Mouse (Mus musculus) G1E (cell line): ENCODE data around the gene Hexim2. TPM values are rescaled to one million over a fixed set of nuclear protein-coding genes. Genes with fewer than 3 reads are reported as not detected.
A peak's percentile ranks its signal among the peaks of the same experiment; 100 is the strongest.

Experiments
- ATAC-seq: 2 replicates; pipeline ENCODE4 v1.8.0; 2016; ENCODE audit warnings: mild to moderate bottlenecking; ENCODE audit not compliant: insufficient number of reproducible peaks, poor library complexity, low FRiP score, severe bottlenecking; ENCODE audit errors: extremely low read depth
- DNase-seq: peaks from one replicate; pipeline ENCODE4 v3.0.0; 2012; ENCODE audit warnings: low spot score
- H3K27me3 ChIP-seq: 2 replicates; pipeline ENCODE4 v1.6.1; 2012; ENCODE audit warnings: mild to moderate bottlenecking, low read length, inconsistent platforms; ENCODE audit not compliant: insufficient read depth
- H3K36me3 ChIP-seq: replicated peaks from 2 replicates; pipeline ENCODE3; 2012; ENCODE audit warnings: mild to moderate bottlenecking, inconsistent platforms
- H3K4me1 ChIP-seq: 2 replicates; pipeline ENCODE4 v1.6.1; 2012; ENCODE audit warnings: low read depth, low read length, inconsistent platforms, mixed read lengths; ENCODE audit not compliant: insufficient read depth
- H3K4me3 ChIP-seq: 2 replicates; pipeline ENCODE4 v1.5.1; 2012; ENCODE audit warnings: low read depth, mild to moderate bottlenecking, inconsistent platforms, low read length, moderate library complexity, mixed read lengths
- H3K9me3 ChIP-seq: replicated peaks from 2 replicates; pipeline ENCODE4 v1.6.1; 2012; ENCODE audit warnings: inconsistent platforms
- CTCF ChIP-seq: IDR thresholded peaks from 2 replicates; pipeline ENCODE4 v1.5.1; 2012; ENCODE audit warnings: low read depth, low read length, inconsistent platforms, mixed read lengths
- GATA1 ChIP-seq: IDR thresholded peaks from 2 replicates; pipeline ENCODE4 v1.6.1; 2012; ENCODE audit warnings: borderline replicate concordance, low read length, inconsistent platforms, mixed read lengths
- GATA2 ChIP-seq: IDR thresholded peaks from 2 replicates; pipeline ENCODE4 v1.6.1; 2012; ENCODE audit warnings: low read depth, low read length, inconsistent platforms, borderline replicate concordance
- POLR2AphosphoS5 ChIP-seq: IDR thresholded peaks from 2 replicates; pipeline ENCODE4 v1.6.1; 2012; ENCODE audit warnings: low read depth, low read length, inconsistent platforms; ENCODE audit not compliant: insufficient replicate concordance
- TAL1 ChIP-seq: conservative IDR thresholded peaks from 2 replicates; pipeline ENCODE4 v1.6.1; 2012; ENCODE audit warnings: low read depth, low read length, inconsistent platforms, mixed read lengths
- polyA plus RNA-seq: library from polyadenylated mRNA; stranded (reverse); fragments of >175 nt; gene quantifications from 2 replicates; pipeline ENCODE4 v1.2.3, GENCODE M21; 2012
- total RNA-seq, 2 experiments: library from RNA; stranded (forward) in 1 of 2; stranded (reverse) in 1 of 2; fragments of 200-1000 nt in 1 of 2; fragments of >200 nt in 1 of 2; fragmentation: Nextera tagmentation in 1 of 2; gene quantifications; 2 replicates each; pipeline ENCODE4 v1.2.3; 2014 to 2017

Gene Hexim2
- total and polyA plus RNA-seq, 3 experiments, result 9.0 to 12.7 (median 11.7) TPM

DNA sequence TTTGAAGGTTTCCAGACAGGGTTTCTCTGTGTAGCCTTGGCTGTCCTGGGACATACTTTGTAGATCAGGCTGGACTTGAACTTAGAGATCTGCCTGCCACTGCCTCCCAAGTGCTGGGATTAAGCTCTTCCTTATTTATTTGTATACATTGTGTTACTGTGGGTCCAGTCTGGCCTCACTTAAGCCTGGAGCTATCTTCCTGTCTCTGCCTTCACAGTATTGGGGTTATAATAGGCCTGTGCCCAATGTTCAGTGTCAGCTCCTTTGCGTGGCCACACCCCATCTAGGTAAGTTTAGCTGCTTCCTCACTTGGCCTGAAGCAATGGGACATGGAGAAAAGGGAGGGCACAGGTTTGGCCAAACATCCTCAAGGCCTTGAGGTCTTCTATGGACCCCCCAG lies 44.3 kb downstream of the Hexim2 start:
- H3K36me3 ChIP-seq, result no peaks in the 10 kb centered on the region
- no peak for TF ChIP-seq CTCF
- no peak for TF ChIP-seq POLR2AphosphoS5
- TF ChIP-seq GATA1, result no peak
- TF ChIP-seq GATA2, result no peak
- TF ChIP-seq TAL1, result no peak
- no peak overlapping the region for H3K4me3 ChIP-seq
- H3K9me3 ChIP-seq, result no peaks in the 10 kb centered on the region
- no peak for ATAC-seq
- peaks cover 68% of the 10 kb centered on the region for H3K4me1 ChIP-seq
- peaks cover 32% of the 10 kb centered on the region for H3K27me3 ChIP-seq
- no peak for DNase-seq

DNA sequence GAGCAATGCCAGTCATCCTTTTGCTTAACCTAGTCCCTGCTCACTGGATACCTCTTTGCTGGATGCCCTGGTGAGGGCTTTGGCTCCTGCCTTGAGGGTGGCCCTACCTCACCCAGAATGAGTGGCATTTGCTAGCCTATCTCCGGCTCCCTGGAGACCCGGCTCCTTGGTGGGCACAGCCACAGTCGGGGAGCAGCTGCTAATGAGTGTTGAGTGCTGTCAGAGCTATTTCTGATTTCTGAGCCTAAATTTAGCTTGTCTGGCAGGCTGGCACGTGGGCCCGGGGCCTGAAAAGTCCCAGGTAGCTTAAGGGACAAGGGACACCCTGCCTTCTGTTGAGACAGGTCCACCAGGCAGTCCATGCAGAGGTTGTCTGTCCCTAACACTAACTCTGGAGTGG lies 45.0 kb downstream of the Hexim2 start:
- DNase-seq, result no peak
- TF ChIP-seq GATA2 (no peak), TAL1 (no peak), GATA1 (no peak), CTCF (no peak), POLR2AphosphoS5 (no peak)
- H3K27me3 ChIP-seq, result peaks cover 38% of the 10 kb centered on the region
- ATAC-seq, result no peak
- peaks cover 64% of the 10 kb centered on the region for H3K4me1 ChIP-seq
- H3K4me3 ChIP-seq, result no peak overlapping the region
- no peaks in the 10 kb centered on the region for H3K36me3 ChIP-seq
- no peaks in the 10 kb centered on the region for H3K9me3 ChIP-seq

- ATAC-seq (no peak), DNase-seq (peak; percentile 16)
- peaks cover 46% of the 10 kb centered on the region for H3K27me3 ChIP-seq
- TF ChIP-seq GATA1, result no peak
- TF ChIP-seq GATA2, result no peak
- no peak for TF ChIP-seq TAL1
- no peak for TF ChIP-seq CTCF
- no peak for TF ChIP-seq POLR2AphosphoS5
- H3K9me3 ChIP-seq, result no peaks in the 10 kb centered on the region
- no peaks in the 10 kb centered on the region for H3K36me3 ChIP-seq
- H3K4me1 ChIP-seq, result peaks cover 57% of the 10 kb centered on the region
- H3K4me3 ChIP-seq, result no peak overlapping the region
Observed at GRCm38 (mm10) chr11:103177815-103178485, 45.7 kb downstream of the Hexim2 start.

- Histone ChIP-seq H3K4me3 (no peak overlapping the region), H3K4me1 (peaks cover 49% of the 10 kb centered on the region), H3K36me3 (no peaks in the 10 kb centered on the region), H3K27me3 (peaks cover 46% of the 10 kb centered on the region), H3K9me3 (no peaks in the 10 kb centered on the region)
- ATAC-seq, result no peak
- no peak for DNase-seq
- TF ChIP-seq TAL1 (no peak), GATA2 (no peak), GATA1 (no peak), POLR2AphosphoS5 (no peak), CTCF (no peak)
Observed at GRCm38 (mm10) chr11:103178748-103179147, 46.5 kb downstream of the Hexim2 start.

- Histone ChIP-seq H3K36me3 (no peaks in the 10 kb centered on the region), H3K4me3 (no peak overlapping the region), H3K9me3 (no peaks in the 10 kb centered on the region), H3K27me3 (peaks cover 54% of the 10 kb centered on the region), H3K4me1 (peaks cover 39% of the 10 kb centered on the region)
- no peak for TF ChIP-seq TAL1
- no peak for TF ChIP-seq GATA1
- no peak for TF ChIP-seq CTCF
- TF ChIP-seq POLR2AphosphoS5, result no peak
- TF ChIP-seq GATA2, result no peak
- ATAC-seq (no peak), DNase-seq (no peak)
Observed at GRCm38 (mm10) chr11:103180426-103180825, 48.2 kb downstream of the Hexim2 start.

DNA sequence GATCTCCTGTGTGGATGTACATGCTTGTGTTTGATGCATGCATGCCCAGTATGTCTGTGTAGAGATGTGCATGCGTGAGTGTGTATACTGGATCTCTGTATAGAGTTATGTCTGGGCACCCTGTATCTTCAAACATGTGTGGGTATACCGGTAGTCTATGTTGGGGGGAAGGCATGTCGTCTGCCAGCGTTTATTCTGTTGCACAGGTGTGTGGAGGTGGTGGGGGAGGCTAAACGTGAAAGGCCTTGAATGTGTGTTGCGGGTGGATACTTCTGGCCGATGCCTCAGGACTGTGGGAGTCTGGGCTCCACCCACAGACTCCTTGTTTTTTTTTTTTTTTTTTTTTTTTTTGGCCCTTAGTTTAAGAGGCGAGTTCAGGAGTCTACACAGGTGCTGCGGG lies 49.1 kb downstream of the Hexim2 start:
- H3K4me1 ChIP-seq, result peaks cover 29% of the 10 kb centered on the region
- no peak for ATAC-seq
- no peak for TF ChIP-seq TAL1
- TF ChIP-seq CTCF, result no peak
- no peak for TF ChIP-seq GATA1
- no peak for TF ChIP-seq POLR2AphosphoS5
- TF ChIP-seq GATA2, result no peak

DNA sequence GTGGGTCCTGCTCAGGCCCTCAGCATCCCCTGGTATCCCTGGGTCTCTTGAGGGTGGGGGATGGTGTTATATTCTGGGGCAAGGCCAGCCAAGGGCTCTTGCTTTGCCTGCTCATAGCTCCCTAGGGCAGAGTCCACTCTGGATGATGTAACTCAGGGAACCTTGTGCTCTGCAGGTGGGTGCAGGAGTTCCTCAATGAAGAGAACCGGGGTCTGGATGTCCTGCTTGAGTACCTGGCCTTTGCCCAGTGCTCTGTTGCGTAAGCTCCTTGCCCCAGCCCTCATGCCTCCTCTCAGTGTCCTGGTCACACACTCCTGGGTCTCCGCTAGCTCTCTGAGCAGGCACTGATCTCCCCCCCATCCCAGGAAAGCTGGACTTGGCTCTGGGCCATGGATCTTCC lies 49.7 kb downstream of the Hexim2 start:
- no peak for DNase-seq
- H3K36me3 ChIP-seq, result no peaks in the 10 kb centered on the region
- TF ChIP-seq GATA2 (no peak), CTCF (no peak)
- peaks cover 64% of the 10 kb centered on the region for H3K27me3 ChIP-seq
- ATAC-seq, result no peak
- H3K4me1 ChIP-seq, result peaks cover 24% of the 10 kb centered on the region
- H3K9me3 ChIP-seq, result no peaks in the 10 kb centered on the region
- no peak overlapping the region for H3K4me3 ChIP-seq

More for the DNA sequence above, 49.1 kb downstream of the Hexim2 start:
- Histone ChIP-seq H3K36me3 (no peaks in the 10 kb centered on the region), H3K27me3 (peaks cover 62% of the 10 kb centered on the region), H3K9me3 (no peaks in the 10 kb centered on the region), H3K4me3 (no peak overlapping the region)
- DNase-seq, result no peak
